Mouse (Mus musculus) CH12.LX (cell line): ENCODE results near the gene Mptx1. TPM values are rescaled to one million over a fixed set of nuclear protein-coding genes. Genes with fewer than 3 reads are reported as not detected.

Experiments
- DNase-seq: peaks from one replicate; pipeline ENCODE4 v3.0.0-alpha.2; 2013; ENCODE audit errors: extremely low read depth
- H3K27ac ChIP-seq: 2 replicates; pipeline ENCODE4 v1.5.1; 2012; ENCODE audit warnings: low read depth, mild to moderate bottlenecking, control low read depth, moderate library complexity; ENCODE audit not compliant: insufficient read depth
- H3K27me3 ChIP-seq: replicated peaks from 2 replicates; pipeline ENCODE3; 2012; ENCODE audit warnings: inconsistent platforms
- H3K36me3 ChIP-seq, 2 experiments: replicated peaks in 1 of 2; 2 replicates each; pipeline versions ENCODE3 to v1.6.1; 2012; ENCODE audit warnings: inconsistent platforms in 1 of 2, low read length in 1 of 2, mild to moderate bottlenecking in 1 of 2, mixed read lengths in 1 of 2, moderate library complexity in 1 of 2; ENCODE audit not compliant: control insufficient read depth in 1 of 2, insufficient read depth in 1 of 2
- H3K4me1 ChIP-seq, 2 experiments: 2 replicates each; pipeline ENCODE4 v1.6.1; 2012; ENCODE audit warnings: inconsistent platforms in 1 of 2, moderate library complexity in 1 of 2; ENCODE audit not compliant: insufficient read depth in 2 of 2, control insufficient read depth in 1 of 2
- H3K4me2 ChIP-seq: 2 replicates; pipeline ENCODE4 v1.6.1; 2012; ENCODE audit warnings: low read depth, mild to moderate bottlenecking, control low read depth; ENCODE audit not compliant: poor library complexity, insufficient read depth, severe bottlenecking
- H3K4me3 ChIP-seq, 3 experiments: fragments of 150-350 bp in 1 of 3; sonication (generic) in 1 of 3; replicated peaks in 1 of 3; 2 replicates each; pipeline versions ENCODE3 to v1.5.1; 2011 to 2012; ENCODE audit warnings: low read depth in 2 of 3, low read length in 2 of 3, mild to moderate bottlenecking in 2 of 3, moderate library complexity in 2 of 3, control low read depth in 1 of 3, improper control_type of control experiment in 1 of 3, inconsistent platforms in 1 of 3, mixed read lengths in 1 of 3; ENCODE audit not compliant: poor library complexity in 1 of 3
- H3K79me2 ChIP-seq: replicated peaks from 2 replicates; pipeline ENCODE4 v1.6.1; 2012; ENCODE audit warnings: mild to moderate bottlenecking, moderate library complexity; ENCODE audit not compliant: control insufficient read depth, poor library complexity, insufficient read depth, severe bottlenecking; ENCODE audit errors: extremely low read depth
- H3K9ac ChIP-seq: 2 replicates; pipeline ENCODE4 v1.6.1; 2012; ENCODE audit warnings: low read depth, mild to moderate bottlenecking, control low read depth, moderate library complexity; ENCODE audit not compliant: insufficient read depth
- H3K9me3 ChIP-seq: replicated peaks from 2 replicates; pipeline ENCODE3; 2012; ENCODE audit warnings: low read length, inconsistent platforms, mixed read lengths
- CHD1 ChIP-seq: IDR thresholded peaks from 2 replicates; pipeline ENCODE4 v1.6.1; 2012; ENCODE audit warnings: low read depth, low read length, improper control_type of control experiment, inconsistent platforms
- E2F4 ChIP-seq: IDR thresholded peaks from 2 replicates; pipeline ENCODE4 v1.6.1; 2011; ENCODE audit warnings: low read depth, low read length, improper control_type of control experiment; ENCODE audit not compliant: insufficient replicate concordance
- EP300 ChIP-seq: IDR thresholded peaks from 2 replicates; pipeline ENCODE4 v1.6.1; 2011; ENCODE audit warnings: low read length, improper control_type of control experiment
- ETS1 ChIP-seq: conservative IDR thresholded peaks from 2 replicates; pipeline ENCODE4 v1.6.1; 2012; ENCODE audit warnings: low read depth, mild to moderate bottlenecking, inconsistent platforms, low read length, improper control_type of control experiment, moderate library complexity
- HCFC1 ChIP-seq: IDR thresholded peaks from 2 replicates; pipeline ENCODE4 v1.6.1; 2012; ENCODE audit warnings: low read depth, mild to moderate bottlenecking, inconsistent platforms, low read length, improper control_type of control experiment
- IRF4 ChIP-seq: IDR thresholded peaks from 2 replicates; pipeline ENCODE4 v1.6.1; 2014; ENCODE audit warnings: low read depth, mild to moderate bottlenecking, inconsistent platforms, low read length, improper control_type of control experiment
- JUN ChIP-seq: IDR thresholded peaks from 2 replicates; pipeline ENCODE4 v1.6.1; 2011; ENCODE audit warnings: low read depth, mild to moderate bottlenecking, low read length, improper control_type of control experiment, moderate library complexity; ENCODE audit not compliant: insufficient read depth
- JUND ChIP-seq: conservative IDR thresholded peaks from 2 replicates; pipeline ENCODE4 v1.6.1; 2011; ENCODE audit warnings: low read depth, low read length, improper control_type of control experiment
- KAT2A ChIP-seq: IDR thresholded peaks from 2 replicates; pipeline ENCODE4 v1.6.1; 2012; ENCODE audit warnings: low read length, improper control_type of control experiment, inconsistent platforms; ENCODE audit not compliant: insufficient replicate concordance
- MXI1 ChIP-seq: IDR thresholded peaks from 2 replicates; pipeline ENCODE4 v1.6.1; 2011; ENCODE audit warnings: mild to moderate bottlenecking, low read depth, low read length, improper control_type of control experiment
- NRF1 ChIP-seq: IDR thresholded peaks from 2 replicates; pipeline ENCODE4 v1.6.1; 2014; ENCODE audit warnings: low read depth, mild to moderate bottlenecking, inconsistent platforms, low read length, improper control_type of control experiment, moderate library complexity
- PAX5 ChIP-seq: IDR thresholded peaks from 2 replicates; pipeline ENCODE4 v1.6.1; 2012; ENCODE audit warnings: low read length, inconsistent platforms, mixed read lengths
- POLR2A ChIP-seq: IDR thresholded peaks from 2 replicates; pipeline ENCODE4 v1.6.1; 2011; ENCODE audit warnings: low read depth, mild to moderate bottlenecking, improper control_type of control experiment, low read length
- RAD21 ChIP-seq: IDR thresholded peaks from 2 replicates; pipeline ENCODE4 v1.6.1; 2011; ENCODE audit warnings: low read depth, mild to moderate bottlenecking, low read length, improper control_type of control experiment, moderate library complexity
- SIN3A ChIP-seq: IDR thresholded peaks from 2 replicates; pipeline ENCODE4 v1.6.1; 2012; ENCODE audit warnings: low read length, improper control_type of control experiment, inconsistent platforms
- SMC3 ChIP-seq: IDR thresholded peaks from 2 replicates; pipeline ENCODE4 v1.6.1; 2011; ENCODE audit warnings: low read depth, low read length, improper control_type of control experiment
- UBTF ChIP-seq: IDR thresholded peaks from 2 replicates; pipeline ENCODE4 v1.6.1; 2012; ENCODE audit warnings: low read depth, mild to moderate bottlenecking, inconsistent platforms, low read length, improper control_type of control experiment, moderate library complexity
- USF2 ChIP-seq: conservative IDR thresholded peaks from 2 replicates; pipeline ENCODE4 v1.6.1; 2011; ENCODE audit warnings: low read depth, low read length, improper control_type of control experiment
- ZC3H11A ChIP-seq: IDR thresholded peaks from 2 replicates; pipeline ENCODE4 v1.6.1; 2012; ENCODE audit warnings: low read depth, mild to moderate bottlenecking, inconsistent platforms, low read length, improper control_type of control experiment
- ZMIZ1 ChIP-seq: IDR thresholded peaks from 2 replicates; pipeline ENCODE4 v1.6.1; 2012; ENCODE audit warnings: low read depth, mild to moderate bottlenecking, inconsistent platforms, low read length, improper control_type of control experiment
- ZNF384 ChIP-seq: IDR thresholded peaks from 2 replicates; pipeline ENCODE4 v1.6.1; 2012; ENCODE audit warnings: low read depth, low read length, improper control_type of control experiment, inconsistent platforms
- dilution Hi-C: fragments of 300-500 bp; cut with MboI; formaldehyde crosslinking; loops from 2 replicates; pipeline ENCODE4 v1.14.3; 2020; ENCODE audit warnings: low sequenced_read_pairs; ENCODE audit not compliant: extremely low pct_unique_long_range_greater_than_20kb, extremely low pct_ligation_motif_present
- in situ Hi-C: fragments of 300-500 bp; cut with MboI; formaldehyde crosslinking; loops from 3 replicates; pipeline ENCODE4 v1.14.3; 2019; ENCODE audit warnings: low sequenced_read_pairs, low pct_ligation_motif_present, low pct_unique_long_range_greater_than_20kb, mixed read lengths
- polyA plus RNA-seq: library from polyadenylated mRNA; unstranded; fragments of >175 nt; gene quantifications from 2 replicates; pipeline ENCODE4 v1.2.1, GENCODE M21; 2012; ENCODE audit warnings: low read depth; ENCODE audit not compliant: insufficient read length
- total RNA-seq, 2 experiments: library from RNA; depleted of rRNA; stranded (reverse); fragments of 300-350 nt in 1 of 2; fragments of >200 nt in 1 of 2; gene quantifications; 2 replicates each; pipeline ENCODE4 v1.2.3; 2012 to 2014

Gene Mptx1
- total RNA-seq (2012; rRNA removed) = not detected in 2 replicates
- not detected in 2 replicates for total RNA-seq (2014; rRNA removed)
- polyA plus RNA-seq = not detected in 2 replicates

- no peak for DNase-seq
- in situ Hi-C loops (no loop called here), dilution Hi-C loops (no loop called here)
- Histone ChIP-seq H3K79me2 (no peaks in the 10 kb centered on the region), H3K27me3 (no peaks in the 10 kb centered on the region), H3K4me2 (no peak within 1 kb of the TSS), H3K9ac (no peak within 1 kb of the TSS), H3K27ac (no peak within 1 kb of the TSS), H3K4me3 (no peak within 1 kb of the TSS), H3K36me3 (no peaks in the 10 kb centered on the region), H3K9me3 (no peaks in the 10 kb centered on the region), H3K4me1 (no peaks in the 10 kb centered on the region)
- TF ChIP-seq ZC3H11A (no peak), ZMIZ1 (no peak), NRF1 (no peak), HCFC1 (no peak), ETS1 (no peak), KAT2A (no peak), ZNF384 (no peak), RAD21 (no peak), UBTF (no peak), IRF4 (no peak), JUN (no peak), USF2 (no peak), SIN3A (no peak), JUND (no peak), SMC3 (no peak), CHD1 (no peak), PAX5 (no peak), E2F4 (no peak), EP300 (no peak)
Measured at GRCm38 (mm10) chr1:174330218-174330617, at the start of gene Mptx1. TSS of gene Mptx1 (plus strand) at chr1:174330518.

GRCm38 (mm10) chr1:174303162-174303561 is 27.2 kb upstream of the Mptx1 start:
- no peak overlapping the region for H3K4me2 ChIP-seq
- in situ Hi-C loops (no loop called here), dilution Hi-C loops (no loop called here)
- no peak for TF ChIP-seq JUN
- TF ChIP-seq ZC3H11A = no peak
- no peak for TF ChIP-seq CHD1
- TF ChIP-seq MXI1 = no peak
- no peak for TF ChIP-seq POLR2A
- TF ChIP-seq, all 38 proteins: peak for 0
- Histone ChIP-seq H3K27me3 (no peaks in the 10 kb centered on the region), H3K9ac (no peak overlapping the region), H3K27ac (no peak overlapping the region), H3K9me3 (no peaks in the 10 kb centered on the region), H3K4me1 (no peaks in the 10 kb centered on the region), H3K4me3 (no peak overlapping the region), H3K36me3 (no peaks in the 10 kb centered on the region), H3K79me2 (no peaks in the 10 kb centered on the region)
- DNase-seq = no peak
